Mouse (Mus musculus) liver, embryonic 15.5 days (tissue): ENCODE measurements at regions not wholly inside any gene's neighbourhood (a gene's known extent, or its start where the extent isn't known, plus 50 kb on each side); places are given as distances from the start of the nearest gene placed in this dataset.

Source experiments
- ATAC-seq: fragments of 200-750 bp; cut with Nextera tagmentation; 2 replicates; pipeline ENCODE4 v1.8.0; 2017; ENCODE audit warnings: moderate number of reproducible peaks, mild to moderate bottlenecking, moderate library complexity; ENCODE audit not compliant: insufficient read depth
- H3K27ac ChIP-seq: fragments of 300-500 bp; sonication (generic); replicated peaks from 2 replicates; pipeline ENCODE4 v1.5.1; 2015; ENCODE audit warnings: mild to moderate bottlenecking, inconsistent platforms
- H3K27me3 ChIP-seq: fragments of 300-500 bp; sonication (generic); 2 replicates; pipeline ENCODE4 v1.6.1; 2015; ENCODE audit warnings: mild to moderate bottlenecking, inconsistent platforms
- H3K36me3 ChIP-seq: fragments of 300-500 bp; sonication (generic); replicated peaks from 2 replicates; pipeline ENCODE4 v1.6.1; 2015; ENCODE audit warnings: moderate library complexity, mild to moderate bottlenecking, inconsistent platforms
- H3K4me1 ChIP-seq: fragments of 300-500 bp; sonication (generic); replicated peaks from 2 replicates; pipeline ENCODE4 v1.6.1; 2015; ENCODE audit warnings: inconsistent platforms
- H3K4me2 ChIP-seq: fragments of 300-500 bp; sonication (generic); 2 replicates; pipeline ENCODE4 v1.6.1; 2015; ENCODE audit warnings: moderate library complexity, mild to moderate bottlenecking, inconsistent platforms
- H3K4me3 ChIP-seq: fragments of 300-500 bp; sonication (generic); replicated peaks from 2 replicates; pipeline ENCODE4 v1.5.1; 2015; ENCODE audit warnings: mild to moderate bottlenecking, inconsistent platforms
- H3K9ac ChIP-seq: fragments of 300-500 bp; sonication (generic); 2 replicates; pipeline ENCODE4 v1.6.1; 2015; ENCODE audit warnings: moderate library complexity, mild to moderate bottlenecking, inconsistent platforms
- H3K9me3 ChIP-seq: fragments of 300-500 bp; sonication (generic); replicated peaks from 2 replicates; pipeline ENCODE4 v1.6.1; 2016; ENCODE audit warnings: inconsistent platforms
- WGBS: fragments of 180-500 bp; shearing (Covaris S2); methylation state at CpG from one replicate; pipeline ENCODE4 v1.1.7; 2015; ENCODE audit warnings: mixed read lengths; ENCODE audit not compliant: insufficient replicate concordance; 5-methylcytosine and 5-hydroxymethylcytosine counted together

- Histone ChIP-seq H3K4me2 (no peak overlapping the region), H3K4me3 (no peak overlapping the region), H3K27ac (no peak overlapping the region), H3K9me3 (no peaks in the 10 kb centered on the region), H3K9ac (no peak overlapping the region), H3K27me3 (no peaks in the 10 kb centered on the region), H3K4me1 (no peaks in the 10 kb centered on the region), H3K36me3 (no peaks in the 10 kb centered on the region)
- WGBS, result 29% methylated on average over 1 of the region's 1 CpGs
- no peak for ATAC-seq
These were observed 500.2 kb upstream of the Slc8a1 start for GRCm38 (mm10) chr17:82238361-82238760.

- ATAC-seq, result no peak
- H3K4me1 ChIP-seq, result no peaks in the 10 kb centered on the region
- WGBS, result 17% methylated on average over 2 of the region's 2 CpGs
- H3K27ac ChIP-seq, result no peak overlapping the region
- H3K4me3 ChIP-seq, result no peak overlapping the region
- H3K9me3 ChIP-seq, result no peaks in the 10 kb centered on the region
- H3K36me3 ChIP-seq, result no peaks in the 10 kb centered on the region
- no peak overlapping the region for H3K9ac ChIP-seq
- no peak overlapping the region for H3K4me2 ChIP-seq
- no peaks in the 10 kb centered on the region for H3K27me3 ChIP-seq
These were observed 499.3 kb upstream of the Slc8a1 start for GRCm38 (mm10) chr17:82237456-82237855.

GRCm38 (mm10) chr17:82215728-82216623 lies 477.8 kb upstream of the Slc8a1 start:
- H3K4me3 ChIP-seq, result no peak overlapping the region
- no peaks in the 10 kb centered on the region for H3K36me3 ChIP-seq
- no peaks in the 10 kb centered on the region for H3K27me3 ChIP-seq
- WGBS, result 61% methylated on average over 5 of the region's 5 CpGs
- no peak overlapping the region for H3K9ac ChIP-seq
- no peaks in the 10 kb centered on the region for H3K4me1 ChIP-seq
- ATAC-seq, result no peak
- no peaks in the 10 kb centered on the region for H3K9me3 ChIP-seq
- no peak overlapping the region for H3K27ac ChIP-seq
- no peak overlapping the region for H3K4me2 ChIP-seq

- Histone ChIP-seq H3K4me3 (no peak overlapping the region), H3K4me1 (no peaks in the 10 kb centered on the region)
- ATAC-seq, result no peak
These were observed 461.8 kb upstream of the Slc8a1 start for GRCm38 (mm10) chr17:82199981-82200380.

GRCm38 (mm10) chr17:82199031-82199642 lies 461.0 kb upstream of the Slc8a1 start:
- 51% methylated on average over 5 of the region's 5 CpGs for WGBS
- H3K4me1 ChIP-seq, result no peaks in the 10 kb centered on the region
- H3K4me2 ChIP-seq, result no peak overlapping the region
- no peaks in the 10 kb centered on the region for H3K36me3 ChIP-seq
- H3K9ac ChIP-seq, result no peak overlapping the region
- H3K4me3 ChIP-seq, result no peak overlapping the region
- ATAC-seq, result no peak
- H3K27me3 ChIP-seq, result no peaks in the 10 kb centered on the region
- no peak overlapping the region for H3K27ac ChIP-seq
- H3K9me3 ChIP-seq, result no peaks in the 10 kb centered on the region

More at GRCm38 (mm10) chr17:82199981-82200380, 461.8 kb upstream of the Slc8a1 start:
- Histone ChIP-seq H3K9me3 (no peaks in the 10 kb centered on the region), H3K9ac (no peak overlapping the region), H3K4me2 (no peak overlapping the region), H3K27ac (no peak overlapping the region), H3K36me3 (no peaks in the 10 kb centered on the region), H3K27me3 (no peaks in the 10 kb centered on the region)
- 55% methylated on average over 2 of the region's 2 CpGs for WGBS

GRCm38 (mm10) chr17:82184261-82184660 lies 446.1 kb upstream of the Slc8a1 start:
- ATAC-seq, result no peak
- Histone ChIP-seq H3K4me2 (no peak overlapping the region), H3K27ac (no peak overlapping the region), H3K36me3 (no peaks in the 10 kb centered on the region), H3K4me3 (no peak overlapping the region), H3K9me3 (no peaks in the 10 kb centered on the region), H3K9ac (no peak overlapping the region), H3K27me3 (no peaks in the 10 kb centered on the region), H3K4me1 (no peaks in the 10 kb centered on the region)
- 65% methylated on average over 2 of the region's 2 CpGs for WGBS

- WGBS, result 45% methylated on average over 1 of the region's 1 CpGs
- Histone ChIP-seq H3K9ac (no peak overlapping the region), H3K36me3 (no peaks in the 10 kb centered on the region), H3K27me3 (no peaks in the 10 kb centered on the region), H3K27ac (no peak overlapping the region), H3K4me2 (no peak overlapping the region), H3K9me3 (no peaks in the 10 kb centered on the region), H3K4me1 (no peaks in the 10 kb centered on the region), H3K4me3 (no peak overlapping the region)
- ATAC-seq, result no peak
These were observed 433.0 kb upstream of the Slc8a1 start for GRCm38 (mm10) chr17:82171216-82171615.

- WGBS, result 60% methylated on average over 1 of the region's 2 CpGs
- Histone ChIP-seq H3K27me3 (no peaks in the 10 kb centered on the region), H3K27ac (no peak overlapping the region), H3K4me3 (no peak overlapping the region), H3K9ac (no peak overlapping the region), H3K4me2 (no peak overlapping the region), H3K4me1 (no peaks in the 10 kb centered on the region), H3K9me3 (no peaks in the 10 kb centered on the region), H3K36me3 (no peaks in the 10 kb centered on the region)
- ATAC-seq, result no peak
These were observed 415.3 kb upstream of the Slc8a1 start for GRCm38 (mm10) chr17:82153446-82153845.

GRCm38 (mm10) chr17:82134843-82135242 lies 396.7 kb upstream of the Slc8a1 start:
- Histone ChIP-seq H3K9me3 (no peaks in the 10 kb centered on the region), H3K9ac (no peak overlapping the region), H3K27me3 (no peaks in the 10 kb centered on the region), H3K4me1 (no peaks in the 10 kb centered on the region), H3K27ac (no peak overlapping the region), H3K4me3 (no peak overlapping the region), H3K36me3 (no peaks in the 10 kb centered on the region), H3K4me2 (no peak overlapping the region)
- ATAC-seq, result no peak
- 56% methylated on average over 3 of the region's 3 CpGs for WGBS

GRCm38 (mm10) chr17:82132941-82133340 lies 394.8 kb upstream of the Slc8a1 start:
- no peak overlapping the region for H3K27ac ChIP-seq
- no peak overlapping the region for H3K9ac ChIP-seq
- H3K36me3 ChIP-seq, result no peaks in the 10 kb centered on the region
- ATAC-seq, result no peak
- H3K27me3 ChIP-seq, result no peaks in the 10 kb centered on the region
- no peak overlapping the region for H3K4me3 ChIP-seq
- 52% methylated on average over 3 of the region's 3 CpGs for WGBS
- no peaks in the 10 kb centered on the region for H3K4me1 ChIP-seq
- no peak overlapping the region for H3K4me2 ChIP-seq
- no peaks in the 10 kb centered on the region for H3K9me3 ChIP-seq

- Histone ChIP-seq H3K4me1 (no peaks in the 10 kb centered on the region), H3K4me2 (no peak overlapping the region), H3K4me3 (no peak overlapping the region), H3K27me3 (no peaks in the 10 kb centered on the region), H3K9ac (no peak overlapping the region), H3K9me3 (no peaks in the 10 kb centered on the region), H3K27ac (no peak overlapping the region), H3K36me3 (no peaks in the 10 kb centered on the region)
- no peak for ATAC-seq
- 71% methylated on average over 3 of the region's 3 CpGs for WGBS
These were observed 349.0 kb upstream of the Slc8a1 start for GRCm38 (mm10) chr17:82087141-82087540.
